Mouse (Mus musculus) CH12.LX (cell line): Measurements from ENCODE around the gene Ggt7.

Source experiments
- CTCF ChIP-seq, 2 experiments: IDR thresholded peaks in 1 of 2; conservative IDR thresholded peaks in 1 of 2; 2 replicates each; pipeline ENCODE4 v1.5.1; 2011 to 2012; ENCODE audit warnings: low read depth in 2 of 2, low read length in 2 of 2, improper control_type of control experiment in 1 of 2, inconsistent platforms in 1 of 2, mild to moderate bottlenecking in 1 of 2, moderate library complexity in 1 of 2
- EP300 ChIP-seq: IDR thresholded peaks from 2 replicates; pipeline ENCODE4 v1.6.1; 2011; ENCODE audit warnings: low read length, improper control_type of control experiment
- ETS1 ChIP-seq: conservative IDR thresholded peaks from 2 replicates; pipeline ENCODE4 v1.6.1; 2012; ENCODE audit warnings: low read depth, mild to moderate bottlenecking, inconsistent platforms, low read length, improper control_type of control experiment, moderate library complexity
- JUND ChIP-seq: conservative IDR thresholded peaks from 2 replicates; pipeline ENCODE4 v1.6.1; 2011; ENCODE audit warnings: low read depth, low read length, improper control_type of control experiment
- SMC3 ChIP-seq: IDR thresholded peaks from 2 replicates; pipeline ENCODE4 v1.6.1; 2011; ENCODE audit warnings: low read depth, low read length, improper control_type of control experiment

- no peak for TF ChIP-seq JUND
- TF ChIP-seq ETS1, result no peak
- no peak for TF ChIP-seq CTCF (conservative IDR thresholded peaks at IDR 0.05 in 1 of 2, IDR thresholded peaks at IDR 0.05 in 1 of 2; ENCODE audit: low read depth in 2 of 2, low read length in 2 of 2)
- no peak for TF ChIP-seq EP300
- no peak for TF ChIP-seq SMC3
These were observed 6.3 kb upstream of the Ggt7 start for GRCm38 (mm10) chr2:155524378-155524777.
